Mouse (Mus musculus): ENCODE results near the gene Sh2d2a. TPM values are rescaled to one million over a fixed set of nuclear protein-coding genes. Genes with fewer than 3 reads are reported as not detected.
"Not testable (repeated sequence)": the region's sequence is repeated elsewhere in the genome, so short reads cannot be mapped to it uniquely, and the experiment has no call there.

Gene Sh2d2a
- polyA plus RNA-seq, 1 experiment from 2014 or later: not detected

GRCm38 (mm10) chr3:87859813-87860212, 13.3 kb downstream of the Sh2d2a start:
- 32% methylated on average over 3 of the region's 3 CpGs for WGBS
- Histone ChIP-seq H3K4me3 (no peak overlapping the region), H3K27me3 (replicated peaks) (no peaks in the 10 kb centered on the region), H3K4me2 (no peak overlapping the region), H3K9me3 (no peaks in the 10 kb centered on the region), H3K9ac (no peak overlapping the region), H3K36me3 (replicated peaks) (peaks cover 34% of the 10 kb centered on the region), H3K4me1 (no peaks in the 10 kb centered on the region), H3K27ac (no peak overlapping the region)
- ATAC-seq (replicated peaks): peak; percentile 48; the same call in 1 of the 2 replicates

- not testable (repeated sequence) for H3K27me3 ChIP-seq (replicated peaks); H3K9ac ChIP-seq; H3K4me2 ChIP-seq; ATAC-seq (replicated peaks); H3K4me3 ChIP-seq; H3K27ac ChIP-seq; H3K9me3 ChIP-seq; H3K4me1 ChIP-seq
- peaks cover 47% of the 10 kb centered on the region for H3K36me3 ChIP-seq (replicated peaks)
- WGBS: 94% methylated on average over 4 of the region's 4 CpGs
Measured at GRCm38 (mm10) chr3:87864111-87864510, 17.6 kb downstream of the Sh2d2a start.

- Histone ChIP-seq H3K9me3 (no peaks in the 10 kb centered on the region), H3K4me3 (no peak overlapping the region), H3K36me3 (replicated peaks) (peaks cover 6% of the 10 kb centered on the region; the same call in 1 of the 2 replicates), H3K27ac (no peak overlapping the region), H3K4me1 (peaks cover 8% of the 10 kb centered on the region), H3K9ac (no peak overlapping the region), H3K4me2 (no peak overlapping the region), H3K27me3 (replicated peaks) (no peaks in the 10 kb centered on the region)
- ATAC-seq (replicated peaks): no peak
- 94% methylated on average over 4 of the region's 4 CpGs for WGBS
Measured at GRCm38 (mm10) chr3:87877730-87878129, 31.2 kb downstream of the Sh2d2a start.

GRCm38 (mm10) chr3:87884291-87884690, 37.7 kb downstream of the Sh2d2a start:
- peak overlapping the region; percentile 82 for H3K4me2 ChIP-seq
- ATAC-seq (replicated peaks): no peak

GRCm38 (mm10) chr3:87884708-87885251, 38.2 kb downstream of the Sh2d2a start:
- Histone ChIP-seq H3K9ac (peak overlapping the region; percentile 80), H3K27ac (peak overlapping the region; percentile 87), H3K9me3 (no peaks in the 10 kb centered on the region), H3K4me1 (peaks cover 22% of the 10 kb centered on the region), H3K36me3 (replicated peaks) (peaks cover 6% of the 10 kb centered on the region; the same call in 1 of the 2 replicates), H3K4me2 (peak overlapping the region; percentile 82), H3K27me3 (replicated peaks) (no peaks in the 10 kb centered on the region), H3K4me3 (peak overlapping the region; percentile 93)
- peak; percentile 34 for ATAC-seq (replicated peaks)
- 0% methylated on average over 28 of the region's 28 CpGs for WGBS

More at GRCm38 (mm10) chr3:87884291-87884690, 37.7 kb downstream of the Sh2d2a start:
- H3K27me3 ChIP-seq (replicated peaks): no peaks in the 10 kb centered on the region
- H3K9me3 ChIP-seq: no peaks in the 10 kb centered on the region
- peaks cover 6% of the 10 kb centered on the region; the same call in 1 of the 2 replicates for H3K36me3 ChIP-seq (replicated peaks)
- H3K4me1 ChIP-seq: peaks cover 22% of the 10 kb centered on the region
- peak overlapping the region; percentile 87; the same call in 1 of the 2 replicates for H3K27ac ChIP-seq
- H3K4me3 ChIP-seq: peak overlapping the region; percentile 93
- WGBS: 3% methylated on average over 3 of the region's 3 CpGs
- H3K9ac ChIP-seq: peak overlapping the region; percentile 80

- peak within 1 kb of the TSS; percentile 93 for H3K4me3 ChIP-seq
- no peaks in the 10 kb centered on the region for H3K27me3 ChIP-seq (replicated peaks)
- ATAC-seq (replicated peaks): peak; percentile 99
- H3K27ac ChIP-seq: peak within 1 kb of the TSS; percentile 87
- peaks cover 22% of the 10 kb centered on the region for H3K4me1 ChIP-seq
- peak within 1 kb of the TSS; percentile 80 for H3K9ac ChIP-seq
- WGBS: 0% methylated on average over 33 of the region's 33 CpGs
- peak within 1 kb of the TSS; percentile 82 for H3K4me2 ChIP-seq
- no peaks in the 10 kb centered on the region for H3K9me3 ChIP-seq
- peaks cover 4% of the 10 kb centered on the region; the same call in 1 of the 2 replicates for H3K36me3 ChIP-seq (replicated peaks)
Measured at GRCm38 (mm10) chr3:87885281-87886003, 38.9 kb downstream of the Sh2d2a start, which contains the start of gene Prcc. Gene Prcc (minus strand): TSS chr3:87885608.

GRCm38 (mm10) chr3:87886004-87886365, 39.4 kb downstream of the Sh2d2a start:
- WGBS: 14% methylated on average over 10 of the region's 10 CpGs
- ATAC-seq (replicated peaks): peak; percentile 29; the same call in 1 of the 2 replicates
- 0 out of 2 replicates have a peak overlapping the region, but pooled peaks have one; percentile 55 for H3K27ac ChIP-seq

GRCm38 (mm10) chr3:87886416-87886815, 39.9 kb downstream of the Sh2d2a start:
- Histone ChIP-seq H3K4me3 (peak overlapping the region; percentile 93; the same call in 1 of the 2 replicates), H3K9me3 (no peaks in the 10 kb centered on the region), H3K27ac (no peak overlapping the region), H3K27me3 (replicated peaks) (no peaks in the 10 kb centered on the region), H3K9ac (no peak overlapping the region; the same call in 1 of the 2 replicates), H3K4me2 (peak overlapping the region; percentile 54; the same call in 1 of the 2 replicates), H3K4me1 (peaks cover 22% of the 10 kb centered on the region), H3K36me3 (replicated peaks) (no peaks in the 10 kb centered on the region; the same call in 1 of the 2 replicates)
- 85% methylated on average over 6 of the region's 6 CpGs for WGBS
- no peak for ATAC-seq (replicated peaks)

More at GRCm38 (mm10) chr3:87886004-87886365, 39.4 kb downstream of the Sh2d2a start:
- peak overlapping the region; percentile 54 for H3K4me2 ChIP-seq
- H3K36me3 ChIP-seq (replicated peaks): no peaks in the 10 kb centered on the region; the same call in 1 of the 2 replicates
- peaks cover 22% of the 10 kb centered on the region for H3K4me1 ChIP-seq
- no peaks in the 10 kb centered on the region for H3K27me3 ChIP-seq (replicated peaks)
- H3K4me3 ChIP-seq: peak overlapping the region; percentile 93
- H3K9ac ChIP-seq: peak overlapping the region; percentile 40; the same call in 1 of the 2 replicates
- H3K9me3 ChIP-seq: no peaks in the 10 kb centered on the region

GRCm38 (mm10) chr3:87887400-87887799, 40.8 kb downstream of the Sh2d2a start:
- 83% methylated on average over 4 of the region's 4 CpGs for WGBS
- H3K27ac ChIP-seq; ATAC-seq (replicated peaks): not testable (repeated sequence)

GRCm38 (mm10) chr3:87891481-87891880, 44.9 kb downstream of the Sh2d2a start:
- no peak overlapping the region for H3K27ac ChIP-seq
- H3K27me3 ChIP-seq (replicated peaks): no peaks in the 10 kb centered on the region
- no peak overlapping the region for H3K9ac ChIP-seq
- no peak overlapping the region for H3K4me3 ChIP-seq
- H3K36me3 ChIP-seq (replicated peaks): no peaks in the 10 kb centered on the region
- no peak for ATAC-seq (replicated peaks)
- H3K9me3 ChIP-seq: no peaks in the 10 kb centered on the region
- H3K4me1 ChIP-seq: no peaks in the 10 kb centered on the region
- no peak overlapping the region for H3K4me2 ChIP-seq
- WGBS: 51% methylated on average over 3 of the region's 3 CpGs

More at GRCm38 (mm10) chr3:87887400-87887799, 40.8 kb downstream of the Sh2d2a start:
- not testable (repeated sequence) for H3K27me3 ChIP-seq (replicated peaks); H3K9me3 ChIP-seq; H3K9ac ChIP-seq; H3K36me3 ChIP-seq (replicated peaks); H3K4me2 ChIP-seq; H3K4me3 ChIP-seq
- H3K4me1 ChIP-seq: peaks cover 19% of the 10 kb centered on the region

- no peak overlapping the region for H3K4me3 ChIP-seq
- no peak overlapping the region for H3K27ac ChIP-seq
- H3K9me3 ChIP-seq: no peaks in the 10 kb centered on the region
- WGBS: 69% methylated on average over 3 of the region's 3 CpGs
- no peak overlapping the region for H3K9ac ChIP-seq
- H3K4me1 ChIP-seq: no peaks in the 10 kb centered on the region
- no peak for ATAC-seq (replicated peaks)
- H3K36me3 ChIP-seq (replicated peaks): no peaks in the 10 kb centered on the region
- no peak overlapping the region for H3K4me2 ChIP-seq
- H3K27me3 ChIP-seq (replicated peaks): no peaks in the 10 kb centered on the region
Measured at GRCm38 (mm10) chr3:87893367-87893905, 46.9 kb downstream of the Sh2d2a start.

GRCm38 (mm10) chr3:87899266-87899665, 52.7 kb downstream of the Sh2d2a start:
- Histone ChIP-seq H3K27ac (no peak overlapping the region), H3K4me1 (no peaks in the 10 kb centered on the region), H3K4me2 (no peak overlapping the region), H3K4me3 (no peak overlapping the region), H3K9me3 (no peaks in the 10 kb centered on the region), H3K27me3 (replicated peaks) (no peaks in the 10 kb centered on the region), H3K36me3 (replicated peaks) (no peaks in the 10 kb centered on the region), H3K9ac (no peak overlapping the region)
- WGBS: 64% methylated on average over 3 of the region's 3 CpGs
- no peak for ATAC-seq (replicated peaks)
